Mouse (Mus musculus) MEL-GATA-1-ER (cell line): ENCODE measurements around the gene 1700013H16Rik.
A peak's percentile ranks its signal among the peaks of the same experiment; 100 is the strongest.

Experiments used
- DNase-seq: peaks from one replicate; pipeline ENCODE4 v3.0.0-alpha.2; 2012; ENCODE audit warnings: low read depth; ENCODE audit errors: extremely low read depth

Gene 1700013H16Rik

DNA sequence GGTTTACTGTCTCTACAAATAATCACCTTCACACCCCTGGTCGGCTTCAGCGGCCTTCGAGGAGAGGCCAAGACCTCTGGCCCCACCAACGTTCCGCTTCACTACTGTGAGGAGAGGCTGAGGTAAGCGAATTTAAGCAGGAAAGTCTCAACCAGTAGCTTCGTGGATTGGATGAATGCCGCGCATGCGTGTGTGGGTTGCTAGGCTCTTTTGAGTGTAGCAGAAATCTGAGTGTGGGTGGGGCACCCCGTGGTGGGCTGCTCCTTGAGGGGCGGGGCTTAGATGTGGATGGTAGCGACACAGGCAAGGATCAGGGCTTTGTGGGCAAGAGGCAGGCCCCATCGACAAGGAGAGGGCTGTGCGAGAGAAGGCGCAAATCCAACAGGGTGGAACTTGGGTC lies at the start of gene 1700013H16Rik:
Gene 1700013H16Rik, minus strand, starts transcription at position 96 of the 400 bp plus-strand sequence.
- no peak for DNase-seq

- no peak for DNase-seq
Observed at GRCm38 (mm10) chrX:53799074-53799473, 41.4 kb upstream of the 1700013H16Rik start.

- peak; percentile 69 for DNase-seq
Observed at GRCm38 (mm10) chrX:53797519-53797918, 39.9 kb upstream of the 1700013H16Rik start, which contains the start of gene Xlr. Gene Xlr, minus strand, starts transcription at chrX:53797706.

DNA sequence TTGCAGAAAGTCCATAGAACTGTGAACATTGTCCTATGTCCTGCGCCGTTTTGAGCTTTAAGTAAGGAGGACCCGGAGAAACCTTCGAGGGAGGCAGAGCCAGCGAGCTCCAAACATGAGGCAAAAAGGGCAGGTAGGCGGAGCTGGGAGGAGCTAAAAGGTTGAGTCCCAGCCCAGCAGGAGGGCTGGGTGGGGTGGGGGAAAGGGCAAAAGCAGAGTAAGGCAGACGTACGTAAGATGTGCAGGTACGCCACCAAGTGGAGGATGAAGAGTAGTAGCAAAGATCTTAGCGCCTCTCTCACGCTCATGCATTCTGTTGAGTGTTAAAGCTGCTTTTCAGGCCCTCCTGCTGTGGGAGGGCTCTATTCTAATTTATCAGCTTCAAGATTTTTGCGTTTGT lies 18.6 kb upstream of the 1700013H16Rik start, which contains the start of gene Zfp36l3:
Gene Zfp36l3, minus strand, starts transcription at position 119 of the 400 bp plus-strand sequence.
- DNase-seq, result no peak

GRCm38 (mm10) chrX:53752851-53753250 lies 4.8 kb downstream of the 1700013H16Rik start:
- DNase-seq, result no peak

DNA sequence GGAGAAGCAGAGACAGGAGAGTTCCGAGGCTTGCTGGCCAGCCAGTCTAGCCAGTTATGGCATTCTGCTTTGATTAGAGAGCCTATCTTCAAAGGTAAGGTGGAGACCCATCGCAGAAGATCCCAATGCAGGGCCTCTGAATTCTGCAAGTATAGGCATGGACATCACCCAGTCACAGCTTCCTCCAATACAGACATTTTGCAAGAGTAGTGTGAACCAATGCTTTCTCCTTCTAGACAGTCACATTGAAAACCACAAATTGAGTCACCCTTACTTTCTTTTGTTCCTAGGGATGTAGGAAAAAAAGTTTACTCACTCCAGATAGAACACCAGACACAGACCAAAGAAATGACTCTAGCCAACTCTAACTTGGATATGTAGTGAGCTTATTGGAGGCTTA lies 28.7 kb downstream of the 1700013H16Rik start:
- DNase-seq, result no peak

- DNase-seq, result no peak
Observed at GRCm38 (mm10) chrX:53724596-53724995, 33.0 kb downstream of the 1700013H16Rik start, which contains the start of gene 4930502E18Rik. Gene 4930502E18Rik, plus strand, starts transcription at chrX:53724826.

GRCm38 (mm10) chrX:53716323-53717182 lies 41.1 kb downstream of the 1700013H16Rik start:
- DNase-seq, result no peak

- no peak for DNase-seq
Observed at GRCm38 (mm10) chrX:53715942-53716322, 41.7 kb downstream of the 1700013H16Rik start.

DNA sequence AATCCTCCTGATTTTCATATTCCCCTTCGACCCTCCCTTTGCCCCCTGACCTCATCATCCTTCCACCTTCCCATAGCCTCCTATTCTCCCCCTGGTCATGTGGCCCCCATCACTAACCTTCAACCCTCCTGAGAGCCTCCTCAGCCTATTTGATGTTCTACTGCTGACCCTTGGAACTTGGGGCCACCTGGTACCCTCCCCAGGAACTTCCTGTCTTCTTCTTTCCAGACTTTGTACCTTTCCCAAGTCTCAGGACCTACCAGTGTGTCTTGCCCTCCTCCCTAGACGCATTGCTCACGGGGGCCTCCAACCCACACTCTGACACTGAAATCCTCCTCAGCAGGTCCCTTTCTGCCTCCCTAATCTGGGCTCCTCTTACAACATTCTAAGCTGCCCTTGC lies 55.0 kb downstream of the 1700013H16Rik start:
- DNase-seq, result no peak

DNA sequence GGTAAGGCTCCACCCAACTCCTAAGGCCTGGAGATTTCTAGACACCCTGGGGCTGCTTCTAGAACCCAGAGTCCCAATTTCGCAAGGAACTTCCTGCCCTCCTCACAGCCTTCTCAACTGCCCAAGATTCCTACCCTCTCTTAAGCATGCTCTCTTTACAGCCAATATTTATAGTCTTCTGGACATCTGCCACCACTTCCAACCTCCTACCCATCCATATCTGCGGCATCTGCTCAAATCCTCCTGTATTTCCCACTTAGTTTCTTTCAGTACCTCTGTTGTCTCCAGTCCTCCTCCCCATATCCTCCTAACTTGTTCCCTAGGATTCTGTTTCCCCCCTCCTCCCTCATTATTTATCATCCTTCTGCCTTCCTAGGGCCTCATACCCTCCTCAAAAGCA lies 58.4 kb downstream of the 1700013H16Rik start:
- DNase-seq, result no peak

DNA sequence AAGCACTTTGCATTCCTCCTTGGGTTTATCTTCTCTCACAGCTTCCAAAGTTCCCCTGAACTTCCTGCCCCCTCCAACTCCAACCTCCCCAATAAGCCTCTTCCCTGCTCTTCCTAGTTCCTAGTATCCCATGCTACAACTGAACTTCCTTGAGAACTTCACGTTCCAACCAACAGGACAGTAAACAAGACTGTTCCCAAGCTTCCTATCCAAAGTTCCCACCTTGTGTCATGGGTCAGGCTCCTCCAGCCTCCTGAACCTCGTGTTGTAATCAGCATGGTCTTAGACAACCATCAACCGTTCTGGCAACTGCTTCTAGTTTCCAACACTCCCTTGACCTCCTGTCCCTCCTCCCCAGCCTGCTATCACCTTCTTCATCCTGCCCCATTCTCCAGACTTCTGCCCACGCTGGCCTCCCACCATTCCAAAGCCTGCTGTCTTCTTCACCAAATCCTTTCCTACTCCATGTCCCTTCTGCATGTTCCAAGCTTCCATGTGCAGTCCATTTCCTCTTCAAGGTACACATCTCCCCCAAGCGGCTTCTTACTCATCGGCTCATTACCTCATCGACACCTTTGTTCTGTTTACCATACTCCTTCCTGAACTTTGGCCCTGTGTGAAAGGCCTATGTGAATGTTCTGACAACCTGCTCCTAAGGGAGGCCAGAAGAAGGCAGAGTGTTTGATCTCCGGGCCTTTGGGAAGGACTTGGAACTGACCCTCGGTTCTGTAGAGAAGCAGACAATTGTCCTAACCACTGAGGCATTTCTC lies 63.4 kb downstream of the 1700013H16Rik start:
- DNase-seq, result no peak

GRCm38 (mm10) chrX:53693141-53693540 lies 64.5 kb downstream of the 1700013H16Rik start:
- DNase-seq, result no peak
